Comparison of ENCODE assay signal across 18 mouse cellular contexts in the genomic region with DNA sequence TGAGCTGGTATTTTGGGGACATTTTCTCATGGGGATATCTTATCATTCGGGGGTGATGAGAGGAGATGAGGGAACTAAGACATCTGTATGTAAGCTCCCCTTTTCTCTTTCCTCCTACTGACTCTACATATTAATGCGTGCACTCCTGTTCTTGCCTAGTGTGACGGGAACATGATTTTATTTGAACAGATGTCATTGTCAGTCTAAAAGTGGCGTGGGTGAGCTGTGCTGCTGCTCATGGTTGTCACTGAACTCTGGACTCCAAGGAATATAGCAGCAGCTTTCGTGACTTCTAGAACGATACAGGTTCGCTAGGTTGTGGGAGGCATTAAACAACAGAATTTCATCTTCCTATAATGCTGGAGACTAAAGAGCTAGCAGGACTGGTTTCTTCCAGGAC. TPM values are rescaled to one million over a fixed set of nuclear protein-coding genes. Genes with fewer than 3 reads are reported as not detected.
DNase-seq lines count a peak whose midpoint lies in the region; ATAC-seq lines count a peak whose summit lies in the region.
"Had no signal": no experiment of that assay in that cellular context is flagged by ENCODE, and none has a peak within 500 bp of the region (broad histone marks: within the 10 kb centered on the region; RNA-seq: fewer than 3 reads in every experiment).

No protein-coding gene starts in this region.

- H3K27ac ChIP-seq in intestine, embryonic 14.5 days (ENCODE audit: low read depth): no peak overlapping the region
- no peak overlapping the region for H3K27ac ChIP-seq in intestine, embryonic 16.5 days (ENCODE audit: low read length)
- H3K27ac ChIP-seq: embryonic facial prominence, embryonic 10.5 days; hindbrain, embryonic 12.5 days had no signal

- H3K4me3 ChIP-seq in intestine, embryonic 14.5 days (ENCODE audit: low read depth, low read length): no peak overlapping the region
- no peak overlapping the region for H3K4me3 ChIP-seq in intestine, embryonic 16.5 days (ENCODE audit: low read length)
- H3K4me3 ChIP-seq: embryonic facial prominence, embryonic 10.5 days; hindbrain, embryonic 12.5 days had no signal

- no peaks in the 10 kb centered on the region; the same call in 1 of the 2 replicates for H3K9me3 ChIP-seq in intestine, embryonic 14.5 days (ENCODE audit: control insufficient read depth, low read length)
- no peaks in the 10 kb centered on the region for H3K9me3 ChIP-seq in intestine, embryonic 16.5 days (ENCODE audit: control insufficient read depth, low read length)
- H3K9me3 ChIP-seq: embryonic facial prominence, embryonic 10.5 days; hindbrain, embryonic 12.5 days had no signal

- H3K27me3 ChIP-seq in intestine, embryonic 14.5 days (replicated peaks; ENCODE audit: control insufficient read depth, insufficient read depth, low read length): no peaks in the 10 kb centered on the region
- no peaks in the 10 kb centered on the region for H3K27me3 ChIP-seq in intestine, embryonic 16.5 days (replicated peaks; ENCODE audit: control insufficient read depth, insufficient read depth, low read length)
- H3K27me3 ChIP-seq: hindbrain, embryonic 12.5 days had no signal

- no peaks in the 10 kb centered on the region for H3K4me1 ChIP-seq in intestine, embryonic 14.5 days (replicated peaks; ENCODE audit: control insufficient read depth, insufficient read depth, low read length)
- no peaks in the 10 kb centered on the region for H3K4me1 ChIP-seq in intestine, embryonic 16.5 days (ENCODE audit: control insufficient read depth, insufficient read depth, low read length)
- H3K4me1 ChIP-seq: embryonic facial prominence, embryonic 10.5 days; hindbrain, embryonic 12.5 days had no signal

- no peak overlapping the region for H3K9ac ChIP-seq in intestine, embryonic 14.5 days (ENCODE audit: low read length)
- H3K9ac ChIP-seq in intestine, embryonic 16.5 days (ENCODE audit: low read depth, low read length): no peak overlapping the region
- H3K9ac ChIP-seq: hindbrain, embryonic 12.5 days had no signal

- H3K4me2 ChIP-seq in intestine, embryonic 14.5 days (ENCODE audit: low read length): no peak overlapping the region
- no peak overlapping the region for H3K4me2 ChIP-seq in intestine, embryonic 16.5 days (ENCODE audit: low read depth, low read length)
- H3K4me2 ChIP-seq: hindbrain, embryonic 12.5 days had no signal

- peak; percentile 24 for DNase-seq in intestine, embryonic 14.5 days (ENCODE audit: low spot score)
- peak; percentile 15 for DNase-seq in right cerebral cortex, adult 18-20 months
- DNase-seq in right cerebral cortex, postnatal 4 days: no peak
- DNase-seq in layer of hippocampus, adult 9-10 months (ENCODE audit: low spot score): peak; percentile 49
- peak; percentile 28 for DNase-seq in telencephalon, adult 2 months (ENCODE audit: low read depth, low spot score)
- DNase-seq in T-cell, adult 2 months (ENCODE audit: low spot score): no peak
- no peak for DNase-seq in cerebellum, postnatal 10 days
- DNase-seq: adrenal gland, postnatal 10 days; cerebellum, adult 11-12 months; cerebellum, postnatal 36 days; gastrocnemius, postnatal 25 days; heart, postnatal 10 days; heart, postnatal 4 days had no signal

- peaks cover 8% of the 10 kb centered on the region; the same call in 1 of the 2 replicates for H3K36me3 ChIP-seq in intestine, embryonic 14.5 days (ENCODE audit: control insufficient read depth, insufficient read depth, low read length)
- H3K36me3 ChIP-seq in intestine, embryonic 16.5 days (ENCODE audit: control insufficient read depth, insufficient read depth, low read length): no peaks in the 10 kb centered on the region

- WGBS in intestine, embryonic 14.5 days: 89% methylated on average over 7 of the region's 7 CpGs
- 91% methylated on average over 7 of the region's 7 CpGs for WGBS in intestine, embryonic 16.5 days

- ATAC-seq in intestine, embryonic 14.5 days (replicated peaks; ENCODE audit: low FRiP score, low TSS enrichment, low read depth): no peak
- no peak for ATAC-seq in intestine, embryonic 16.5 days
- ATAC-seq: forebrain, embryonic 14.5 days; hindbrain, embryonic 16.5 days had no signal

RNA-seq across cellular contexts. Expression of gene Inpp5f, which starts 30.4 kb away (rescaled TPM):
- 33.7 and 33.8 TPM in 2 replicates for polyA plus RNA-seq in intestine, embryonic 14.5 days (2014; fragmentation: Nextera tagmentation; extraction: Ambion mirVana)
- polyA plus RNA-seq in intestine, embryonic 16.5 days (2015; fragmentation: Nextera tagmentation; extraction: Ambion mirVana): 12.0 and 12.6 TPM in 2 replicates

Comparison
In these comparisons a context has a peak if more than half of its experiments do, and no peak if none do; other contexts are left out.
1. DNase-seq: peak in intestine, embryonic 14.5 days (single experiment), right cerebral cortex, adult 18-20 months (single experiment), layer of hippocampus, adult 9-10 months (single experiment) and telencephalon, adult 2 months (single experiment); none in right cerebral cortex, postnatal 4 days (single experiment), T-cell, adult 2 months (single experiment) and cerebellum, postnatal 10 days (0 of 2).